Mouse (Mus musculus) heart, embryonic 12.5 days (tissue): ENCODE measurements around the gene Pcgf3. TPM values are rescaled to one million over a fixed set of nuclear protein-coding genes. Genes with fewer than 3 reads are reported as not detected.

Experiments used
- ATAC-seq: fragments of 200-750 bp; cut with Nextera tagmentation; 2 replicates; pipeline ENCODE4 v1.8.0; 2017; ENCODE audit warnings: moderate TSS enrichment, moderate library complexity; ENCODE audit not compliant: insufficient number of reproducible peaks, low FRiP score
- H3K27ac ChIP-seq: fragments of 300-500 bp; sonication (generic); 2 replicates; pipeline ENCODE4 v1.5.1; 2016; ENCODE audit warnings: mild to moderate bottlenecking, moderate library complexity; ENCODE audit not compliant: poor library complexity, severe bottlenecking
- H3K27me3 ChIP-seq: fragments of 300-500 bp; sonication (generic); replicated peaks from 2 replicates; pipeline ENCODE4 v1.6.1; 2016; ENCODE audit warnings: mild to moderate bottlenecking, moderate library complexity
- H3K36me3 ChIP-seq: fragments of 300-500 bp; sonication (generic); 2 replicates; pipeline ENCODE4 v1.6.1; 2016; ENCODE audit warnings: mild to moderate bottlenecking, moderate library complexity
- H3K4me1 ChIP-seq: fragments of 300-500 bp; sonication (generic); replicated peaks from 2 replicates; pipeline ENCODE4 v1.6.1; 2016; ENCODE audit warnings: mild to moderate bottlenecking
- H3K4me2 ChIP-seq: fragments of 300-500 bp; sonication (generic); 2 replicates; pipeline ENCODE4 v1.6.1; 2016; ENCODE audit warnings: mild to moderate bottlenecking, moderate library complexity
- H3K4me3 ChIP-seq: fragments of 300-500 bp; sonication (generic); 2 replicates; pipeline ENCODE4 v1.5.1; 2016; ENCODE audit warnings: mild to moderate bottlenecking
- H3K9ac ChIP-seq: fragments of 300-500 bp; sonication (generic); 2 replicates; pipeline ENCODE4 v1.6.1; 2016; ENCODE audit warnings: mild to moderate bottlenecking, moderate library complexity
- H3K9me3 ChIP-seq: fragments of 300-500 bp; sonication (generic); replicated peaks from 2 replicates; pipeline ENCODE4 v1.6.1; 2016; ENCODE audit warnings: mild to moderate bottlenecking, moderate library complexity
- WGBS: fragments of 180-500 bp; shearing (Covaris S2); methylation state at CpG from one replicate; pipeline ENCODE4 v1.1.7; 2016; 5-methylcytosine and 5-hydroxymethylcytosine counted together
- polyA plus RNA-seq: library from polyadenylated mRNA; unstranded; fragments of >200 nt; fragmentation: Nextera tagmentation; extraction: Ambion mirVana; gene quantifications from 2 replicates; pipeline ENCODE4 v1.2.1, GENCODE M21; 2016

The Pcgf3 gene
- polyA plus RNA-seq, 1 experiment from 2014 or later = 24.7 TPM

DNA sequence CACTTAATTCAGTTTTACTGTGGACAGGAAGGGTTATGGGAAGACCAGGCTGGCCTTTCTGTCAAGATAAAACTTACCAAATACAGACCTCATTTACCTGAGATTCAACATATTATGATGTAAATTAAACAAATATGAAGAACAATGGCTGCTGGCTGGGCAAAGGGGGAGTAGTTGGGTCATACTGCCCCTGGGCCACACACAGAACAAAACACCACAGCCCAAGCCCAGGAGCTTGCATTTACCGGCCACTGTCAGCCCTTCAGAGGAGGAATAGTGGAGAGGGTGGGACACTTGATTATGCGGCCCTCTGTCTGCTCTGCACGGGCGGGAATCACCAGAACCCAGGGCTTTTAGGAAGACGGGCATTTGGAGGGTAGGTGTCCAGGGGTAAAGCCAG, 57.9 kb downstream of the Pcgf3 start:
- Histone ChIP-seq H3K4me2 (no peak overlapping the region), H3K9ac (no peak overlapping the region), H3K36me3 (no peaks in the 10 kb centered on the region), H3K27ac (no peak overlapping the region), H3K4me3 (no peak overlapping the region), H3K9me3 (no peaks in the 10 kb centered on the region), H3K27me3 (no peaks in the 10 kb centered on the region), H3K4me1 (no peaks in the 10 kb centered on the region)
- 73% methylated on average over 5 of the region's 5 CpGs for WGBS
- ATAC-seq = no peak

DNA sequence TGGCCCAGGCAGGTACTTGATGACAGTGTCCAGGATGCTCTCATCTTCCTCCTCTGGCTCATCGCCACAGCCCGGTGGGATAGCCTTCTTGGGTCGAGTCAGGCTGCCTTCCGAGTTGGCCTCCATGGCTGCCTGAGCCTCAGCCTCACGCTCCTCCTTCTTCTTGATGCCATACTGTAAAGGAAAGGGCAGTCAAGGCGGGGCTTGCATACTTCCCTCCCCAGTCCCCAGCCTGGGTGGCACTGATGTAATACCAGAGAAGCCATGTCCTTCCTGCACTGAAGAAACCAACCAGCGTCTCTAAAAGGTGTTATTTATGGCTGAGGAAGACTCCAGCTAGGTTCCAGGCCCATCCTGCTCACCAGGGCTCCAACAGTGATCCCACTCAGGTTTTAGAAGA, 59.1 kb downstream of the Pcgf3 start:
- Histone ChIP-seq H3K9ac (no peak overlapping the region), H3K27ac (no peak overlapping the region), H3K4me3 (no peak overlapping the region), H3K4me1 (no peaks in the 10 kb centered on the region), H3K9me3 (no peaks in the 10 kb centered on the region), H3K4me2 (no peak overlapping the region), H3K36me3 (no peaks in the 10 kb centered on the region), H3K27me3 (no peaks in the 10 kb centered on the region)
- WGBS = 69% methylated on average over 7 of the region's 7 CpGs
- ATAC-seq = no peak

DNA sequence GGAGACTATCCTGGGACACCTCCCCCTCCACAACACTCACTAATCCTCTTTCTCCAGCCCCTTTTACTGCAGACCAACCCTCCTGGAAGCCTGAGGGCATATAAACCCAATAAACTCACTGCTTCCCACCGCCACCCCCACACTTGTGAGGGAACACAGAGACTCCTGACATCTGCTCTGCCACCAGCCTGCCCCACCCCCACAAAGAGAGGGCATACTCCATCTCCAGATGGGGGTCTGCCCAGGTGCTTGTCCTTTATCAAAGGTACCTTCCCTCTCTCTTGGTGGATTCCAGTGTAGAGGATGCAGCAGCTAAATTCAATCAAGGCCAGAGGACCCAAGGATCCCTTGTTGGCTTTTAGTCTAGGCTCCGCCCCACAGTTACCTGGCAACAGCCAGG, 60.0 kb downstream of the Pcgf3 start:
- H3K27me3 ChIP-seq = no peaks in the 10 kb centered on the region
- no peak for ATAC-seq
- no peaks in the 10 kb centered on the region for H3K36me3 ChIP-seq
- WGBS = 61% methylated on average over 2 of the region's 2 CpGs
- no peak overlapping the region for H3K9ac ChIP-seq
- H3K9me3 ChIP-seq = no peaks in the 10 kb centered on the region
- H3K4me1 ChIP-seq = no peaks in the 10 kb centered on the region
- H3K27ac ChIP-seq = no peak overlapping the region
- H3K4me2 ChIP-seq = no peak overlapping the region
- no peak overlapping the region for H3K4me3 ChIP-seq

DNA sequence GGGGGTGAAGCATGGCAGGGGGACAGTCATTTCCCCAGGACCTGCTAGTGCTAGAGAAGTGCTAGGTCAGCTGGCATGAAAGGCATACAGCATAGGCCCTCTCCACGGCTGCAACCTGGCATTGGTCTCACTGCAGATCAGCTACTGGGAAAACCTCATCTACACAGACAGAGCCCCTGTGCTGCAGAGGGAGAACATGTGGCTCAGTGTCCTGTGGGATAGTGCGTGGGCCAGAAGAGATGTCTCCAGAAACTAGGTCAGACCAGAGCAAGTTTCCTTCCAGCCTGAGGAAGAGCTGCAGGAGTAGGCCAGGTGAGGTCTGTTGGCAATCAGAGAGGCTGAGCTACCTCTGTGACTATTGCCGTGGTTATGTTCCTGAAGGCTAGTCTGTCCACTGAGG, 60.9 kb downstream of the Pcgf3 start:
- Histone ChIP-seq H3K9ac (no peak overlapping the region), H3K27me3 (no peaks in the 10 kb centered on the region), H3K4me2 (no peak overlapping the region), H3K4me1 (no peaks in the 10 kb centered on the region), H3K27ac (no peak overlapping the region), H3K9me3 (no peaks in the 10 kb centered on the region), H3K4me3 (no peak overlapping the region), H3K36me3 (no peaks in the 10 kb centered on the region)
- no peak for ATAC-seq
- WGBS = 78% methylated on average over 3 of the region's 3 CpGs

DNA sequence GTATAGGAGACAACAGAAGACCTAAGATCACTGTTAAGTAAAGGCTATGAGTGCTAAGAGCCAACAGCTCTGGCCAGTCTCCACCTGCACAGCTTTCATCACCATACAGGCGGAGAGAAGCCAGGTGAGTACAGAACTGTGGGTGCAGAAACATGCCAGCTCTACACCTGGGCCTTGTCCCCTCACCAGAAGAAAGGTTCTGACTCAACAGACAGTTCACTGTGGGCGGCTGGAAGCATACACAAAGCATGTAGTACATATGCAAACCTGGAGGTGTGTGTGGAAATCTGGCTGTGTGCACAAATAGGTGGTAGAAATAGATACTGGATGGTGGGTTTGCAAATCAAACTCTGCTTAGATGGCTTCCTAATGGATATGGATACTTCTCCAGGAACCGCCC, 61.6 kb downstream of the Pcgf3 start:
- Histone ChIP-seq H3K36me3 (no peaks in the 10 kb centered on the region), H3K9ac (no peak overlapping the region), H3K9me3 (no peaks in the 10 kb centered on the region), H3K27ac (no peak overlapping the region), H3K4me1 (no peaks in the 10 kb centered on the region), H3K4me2 (no peak overlapping the region), H3K27me3 (no peaks in the 10 kb centered on the region), H3K4me3 (no peak overlapping the region)
- 73% methylated on average over 3 of the region's 3 CpGs for WGBS
- no peak for ATAC-seq

DNA sequence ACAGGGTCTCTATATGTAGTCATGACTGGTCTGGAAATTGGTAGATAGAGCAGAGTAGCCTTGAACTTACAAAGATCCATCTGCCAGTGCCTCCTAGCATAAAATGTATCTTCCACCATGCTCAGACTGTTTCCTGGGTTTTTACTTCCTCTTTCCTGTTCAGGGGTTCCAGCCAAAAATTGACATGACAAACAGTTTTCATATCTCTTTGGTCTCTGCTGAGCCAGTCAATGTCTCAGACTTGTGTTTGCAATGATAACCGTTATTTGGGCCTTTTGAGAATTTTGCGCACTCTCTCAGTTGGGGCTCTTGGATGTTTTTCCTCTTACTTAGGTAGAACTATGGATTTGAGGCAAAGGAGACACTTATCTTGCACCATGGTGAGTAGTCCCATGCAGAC, 73.2 kb downstream of the Pcgf3 start:
- no peak overlapping the region for H3K4me3 ChIP-seq
- H3K4me1 ChIP-seq = no peaks in the 10 kb centered on the region
- no peak overlapping the region for H3K27ac ChIP-seq
- 0 out of 2 replicates have a peak, but pooled peaks cover 8% of the 10 kb centered on the region for H3K9me3 ChIP-seq
- 85% methylated on average over 2 of the region's 2 CpGs for WGBS
- H3K27me3 ChIP-seq = no peaks in the 10 kb centered on the region
- H3K9ac ChIP-seq = no peak overlapping the region
- no peaks in the 10 kb centered on the region for H3K36me3 ChIP-seq
- no peak overlapping the region for H3K4me2 ChIP-seq
- ATAC-seq = no peak

DNA sequence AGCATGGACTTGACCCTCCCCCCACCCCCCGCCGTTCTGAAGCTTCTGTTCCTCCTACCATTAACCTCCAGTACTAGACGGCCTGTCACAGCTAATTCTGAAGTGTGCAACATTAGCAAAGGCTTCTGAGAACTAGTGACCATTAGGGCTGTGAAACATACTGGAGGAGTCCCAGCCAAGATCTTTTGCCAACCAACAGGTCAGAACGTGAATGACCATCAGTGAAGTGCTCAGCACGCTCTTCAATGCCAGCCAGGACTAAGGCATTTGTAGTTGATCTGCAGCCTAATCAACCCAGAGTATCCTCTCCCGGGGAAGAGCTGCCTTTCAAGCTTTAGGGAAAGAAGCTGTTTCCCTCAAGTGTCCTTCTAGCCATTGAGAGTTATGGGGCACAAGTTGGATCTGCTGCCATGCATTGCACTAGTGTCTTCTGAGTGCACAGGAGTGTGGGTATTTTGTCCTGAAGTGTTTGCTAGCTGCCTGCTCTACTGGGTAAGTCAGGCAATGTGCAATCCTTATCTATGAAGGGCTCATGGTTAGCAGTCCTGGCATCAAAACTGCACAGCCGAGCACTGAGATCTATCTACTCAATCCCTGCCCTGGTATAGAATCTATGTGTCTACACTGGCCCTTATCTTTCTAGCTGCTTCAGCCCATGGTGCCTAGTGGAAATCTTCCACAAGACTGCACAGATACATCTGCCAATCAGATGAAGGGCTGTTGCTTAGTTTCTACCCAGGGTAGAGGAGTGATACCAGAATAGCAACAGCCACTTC, 82.7 kb downstream of the Pcgf3 start:
- ATAC-seq = no peak

DNA sequence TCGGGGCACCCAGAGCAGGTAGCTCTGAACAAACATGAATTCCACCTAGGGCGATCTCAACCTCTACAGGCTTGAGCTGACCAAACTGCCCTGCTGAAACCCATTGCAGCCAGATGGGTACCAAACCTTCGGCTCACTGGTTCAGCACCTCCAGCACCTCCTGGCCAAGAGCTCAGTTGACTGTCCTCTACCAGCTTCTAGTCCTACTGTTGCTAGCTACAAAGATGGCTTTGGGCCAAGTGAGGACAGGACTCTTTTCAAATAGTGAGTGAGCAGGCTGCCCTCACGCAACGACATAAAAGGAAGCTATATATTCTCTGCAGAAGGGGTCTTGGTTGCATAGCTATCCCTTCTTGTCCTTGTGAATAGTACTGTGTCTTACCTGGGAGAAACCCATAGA, 86.6 kb downstream of the Pcgf3 start:
- Histone ChIP-seq H3K4me1 (peaks cover 8% of the 10 kb centered on the region), H3K27me3 (peaks cover 60% of the 10 kb centered on the region), H3K36me3 (no peaks in the 10 kb centered on the region), H3K9ac (no peak overlapping the region), H3K4me2 (no peak overlapping the region), H3K9me3 (no peaks in the 10 kb centered on the region), H3K27ac (no peak overlapping the region), H3K4me3 (no peak overlapping the region)
- 84% methylated on average over 5 of the region's 5 CpGs for WGBS
- ATAC-seq = no peak

More for the DNA sequence above, 82.7 kb downstream of the Pcgf3 start:
- no peaks in the 10 kb centered on the region for H3K4me1 ChIP-seq
- H3K4me2 ChIP-seq = no peak overlapping the region
- no peak overlapping the region for H3K27ac ChIP-seq
- no peak overlapping the region for H3K9ac ChIP-seq
- H3K4me3 ChIP-seq = no peak overlapping the region
- H3K9me3 ChIP-seq = no peaks in the 10 kb centered on the region
- H3K36me3 ChIP-seq = no peaks in the 10 kb centered on the region
- peaks cover 23% of the 10 kb centered on the region for H3K27me3 ChIP-seq
- 55% methylated on average over 7 of the region's 7 CpGs for WGBS

DNA sequence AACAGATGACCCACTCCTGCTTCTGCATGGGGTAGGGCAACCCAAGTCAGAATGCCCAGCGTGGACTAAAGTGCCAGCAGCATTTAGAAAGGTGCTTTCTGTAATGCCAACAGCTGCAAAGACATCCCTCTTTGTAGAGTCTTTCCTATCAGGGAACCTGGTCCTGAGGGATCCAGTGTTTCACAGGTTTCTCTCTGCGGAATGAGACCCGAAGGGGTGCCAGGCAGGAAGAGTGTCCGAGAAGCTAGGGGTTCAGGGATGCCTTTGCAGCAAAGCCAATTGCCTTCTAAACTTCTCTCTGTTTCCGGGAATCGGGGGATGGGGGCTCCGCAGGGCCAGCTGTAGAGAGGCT, 88.1 kb downstream of the Pcgf3 start:
- Histone ChIP-seq H3K4me3 (peak overlapping the region; percentile 41; the same call in 1 of the 2 replicates), H3K9ac (no peak overlapping the region), H3K27ac (no peak overlapping the region), H3K27me3 (peaks cover 67% of the 10 kb centered on the region), H3K9me3 (no peaks in the 10 kb centered on the region), H3K4me1 (peaks cover 8% of the 10 kb centered on the region), H3K36me3 (no peaks in the 10 kb centered on the region), H3K4me2 (peak overlapping the region; percentile 79)
- WGBS = 12% methylated on average over 7 of the region's 7 CpGs
- ATAC-seq = no peak

DNA sequence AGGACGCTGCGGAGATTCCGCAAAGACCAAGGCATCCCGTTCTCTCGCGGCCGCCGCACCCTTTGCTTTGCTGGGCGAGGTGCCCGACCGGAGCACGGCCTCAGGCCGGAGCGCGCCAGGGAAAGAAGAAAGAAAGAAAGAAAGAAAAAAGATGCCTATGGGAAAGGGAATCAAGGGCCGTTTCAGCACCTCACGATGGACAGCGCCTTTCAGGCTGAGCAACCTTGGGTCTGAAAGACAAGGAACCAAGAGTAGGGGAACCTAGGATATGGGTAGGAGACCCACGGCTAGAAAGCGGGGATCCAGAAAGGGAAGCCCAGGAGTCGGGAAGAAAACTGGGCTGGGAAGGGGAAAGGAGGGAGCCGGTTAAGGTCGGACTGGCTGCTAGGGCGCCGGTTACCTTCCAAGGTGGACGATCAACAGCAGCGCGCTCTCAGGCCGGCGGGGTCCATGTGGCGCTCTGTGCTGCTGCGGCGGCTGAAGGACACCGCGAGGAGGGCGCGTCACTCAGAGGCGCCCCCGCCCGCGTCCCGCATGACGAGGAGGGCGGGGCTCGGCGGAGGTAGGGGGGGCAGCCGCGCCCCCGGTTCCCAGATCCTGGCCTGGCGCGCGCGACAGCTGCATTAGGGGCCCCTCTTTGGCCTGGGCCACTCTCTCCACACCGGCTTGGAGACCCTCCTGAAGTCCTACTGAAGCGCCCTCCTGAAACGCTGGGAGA, 88.6 kb downstream of the Pcgf3 start, which contains the start of gene Cplx1:
Cplx1 (minus strand) TSS at position 536 of the 718 bp plus-strand sequence.
- H3K9me3 ChIP-seq = no peaks in the 10 kb centered on the region
- peaks cover 8% of the 10 kb centered on the region for H3K4me1 ChIP-seq
- peak within 1 kb of the TSS; percentile 41 for H3K4me3 ChIP-seq
- H3K27ac ChIP-seq = no peak within 1 kb of the TSS
- peak within 1 kb of the TSS; percentile 79 for H3K4me2 ChIP-seq
- peak; percentile 48; the same call in 1 of the 2 replicates for ATAC-seq
- no peak within 1 kb of the TSS for H3K9ac ChIP-seq
- H3K36me3 ChIP-seq = no peaks in the 10 kb centered on the region
- under 1% methylated on average over 45 of the region's 56 CpGs for WGBS
- peaks cover 69% of the 10 kb centered on the region for H3K27me3 ChIP-seq

DNA sequence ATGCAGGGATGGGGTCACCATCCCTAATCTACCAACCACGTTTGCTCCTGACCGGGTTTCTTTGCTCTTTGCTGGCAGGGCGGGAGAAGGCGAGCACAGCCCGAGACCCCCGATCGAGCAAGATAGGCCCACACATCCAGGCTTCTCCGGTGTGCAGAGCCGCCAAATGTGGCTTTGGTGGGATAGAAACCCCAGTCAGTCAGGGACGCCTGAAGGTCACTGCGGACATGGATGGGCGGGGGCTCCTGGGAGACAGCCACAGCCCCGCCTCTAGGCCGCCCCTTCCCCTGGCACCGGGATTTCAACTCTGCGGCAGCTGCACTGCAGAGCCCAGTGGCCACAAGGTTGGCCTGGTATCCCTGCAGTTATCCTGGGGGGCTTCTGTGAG, 89.2 kb downstream of the Pcgf3 start:
- H3K4me1 ChIP-seq = peaks cover 8% of the 10 kb centered on the region
- H3K4me3 ChIP-seq = peak overlapping the region; percentile 41
- peak overlapping the region; percentile 79 for H3K4me2 ChIP-seq
- under 1% methylated on average over 16 of the region's 16 CpGs for WGBS
- no peak overlapping the region for H3K27ac ChIP-seq
- H3K36me3 ChIP-seq = no peaks in the 10 kb centered on the region
- no peak for ATAC-seq
- H3K27me3 ChIP-seq = peaks cover 68% of the 10 kb centered on the region
- H3K9ac ChIP-seq = no peak overlapping the region
- no peaks in the 10 kb centered on the region for H3K9me3 ChIP-seq
